In genomic region chr7:144942071-144942743, GRCm38 (mm10) we compare ENCODE assay signal across 8 mouse cellular contexts. TPM values are rescaled to one million over a fixed set of nuclear protein-coding genes. Genes with fewer than 3 reads are reported as not detected.
DNase-seq lines count a peak whose midpoint lies in the region; ATAC-seq lines count a peak whose summit lies in the region.

No protein-coding gene starts in this region.

- H3K4me1 ChIP-seq in brown adipose tissue, adult 24 weeks (ENCODE audit: control insufficient read depth, insufficient read depth, insufficient read length, low read length): peaks cover 8% of the 10 kb centered on the region
- H3K4me1 ChIP-seq in heart, embryonic 15.5 days (replicated peaks): peaks cover 43% of the 10 kb centered on the region
- peaks cover 60% of the 10 kb centered on the region for H3K4me1 ChIP-seq in midbrain, embryonic 15.5 days

- H3K36me3 ChIP-seq in heart, embryonic 15.5 days: no peaks in the 10 kb centered on the region; the same call in 1 of the 2 replicates
- H3K36me3 ChIP-seq in midbrain, embryonic 15.5 days (replicated peaks): no peaks in the 10 kb centered on the region

- H3K4me3 ChIP-seq in brown adipose tissue, adult 24 weeks (ENCODE audit: insufficient read depth, low read depth, low read length): peak overlapping the region; percentile 52
- H3K4me3 ChIP-seq in heart, embryonic 15.5 days: peak overlapping the region; percentile 72
- H3K4me3 ChIP-seq in midbrain, embryonic 15.5 days: peak overlapping the region; percentile 45

- H3K9ac ChIP-seq in heart, embryonic 15.5 days: peak overlapping the region; percentile 31
- peak overlapping the region; percentile 9; the same call in 1 of the 2 replicates for H3K9ac ChIP-seq in midbrain, embryonic 15.5 days

- no peaks in the 10 kb centered on the region for H3K27me3 ChIP-seq in heart, embryonic 15.5 days
- peaks cover 42% of the 10 kb centered on the region for H3K27me3 ChIP-seq in midbrain, embryonic 15.5 days (replicated peaks)

- peak overlapping the region; percentile 79 for H3K27ac ChIP-seq in brown adipose tissue, adult 24 weeks (replicated peaks; ENCODE audit: low read depth, low read length)
- H3K27ac ChIP-seq in heart, embryonic 15.5 days: peak overlapping the region; percentile 92
- peak overlapping the region; percentile 28; the same call in 1 of the 2 replicates for H3K27ac ChIP-seq in midbrain, embryonic 15.5 days

- no peak for ATAC-seq in heart, embryonic 15.5 days (replicated peaks; ENCODE audit: insufficient number of reproducible peaks, insufficient read depth, low FRiP score, low read depth)
- ATAC-seq in midbrain, embryonic 15.5 days (replicated peaks): no peak

- under 1% methylated on average over 35 of the region's 35 CpGs for WGBS in heart, embryonic 15.5 days
- WGBS in midbrain, embryonic 15.5 days: under 1% methylated on average over 35 of the region's 35 CpGs

- no peaks in the 10 kb centered on the region for H3K9me3 ChIP-seq in heart, embryonic 15.5 days (replicated peaks)
- H3K9me3 ChIP-seq in midbrain, embryonic 15.5 days: no peaks in the 10 kb centered on the region

- peak overlapping the region; percentile 87 for H3K4me2 ChIP-seq in heart, embryonic 15.5 days
- H3K4me2 ChIP-seq in midbrain, embryonic 15.5 days: peak overlapping the region; percentile 96

- peak; percentile 68 to 86 for DNase-seq in adrenal gland, adult (ENCODE audit: inconsistent age in 2 of 2, low spot score in 1 of 2)
- no peak for DNase-seq in adrenal gland, postnatal 4 days (ENCODE audit: low spot score in 2 of 2)
- DNase-seq in kidney, postnatal 4 days: peak; percentile 59 to 69
- no peak for DNase-seq in cerebellum, postnatal 36 days
- DNase-seq in frontal cortex, adult 2 months (ENCODE audit: extremely low spot score in 1 of 2, low spot score in 1 of 2): no peak

RNA-seq across cellular contexts. Expression of gene Ccnd1, which starts 2.5 kb away (rescaled TPM):
- total RNA-seq in adrenal gland, postnatal 4 days (2021): 100 to 1,000 TPM; 110 to 132 TPM
- 5.2 and 5.4 TPM in 2 replicates for polyA plus RNA-seq in brown adipose tissue, adult 24 weeks (2012; ENCODE audit: insufficient read depth, insufficient read length, missing spikeins)
- 57.2 and 57.4 TPM in 2 replicates for polyA plus RNA-seq in heart, embryonic 15.5 days (2015; fragmentation: Nextera tagmentation; extraction: Ambion mirVana)
- 39.4 and 40.8 TPM in 2 replicates for polyA plus RNA-seq in midbrain, embryonic 15.5 days (2015; fragmentation: Nextera tagmentation; extraction: Ambion mirVana)
- polyA plus RNA-seq in frontal cortex, adult 2 months (2012; rRNA removed): 29.8 and 36.6 TPM in 2 replicates

RNA-seq across cellular contexts. Expression of gene LTO1, which starts 27.3 kb away (rescaled TPM):
- 10 to 100 TPM; 27.6 to 32.9 TPM for total RNA-seq in adrenal gland, postnatal 4 days (2021)
- polyA plus RNA-seq in brown adipose tissue, adult 24 weeks (2012; ENCODE audit: insufficient read depth, insufficient read length, missing spikeins): 20.4 and 20.7 TPM in 2 replicates
- 19.8 and 21.6 TPM in 2 replicates for polyA plus RNA-seq in heart, embryonic 15.5 days (2015; fragmentation: Nextera tagmentation; extraction: Ambion mirVana)
- polyA plus RNA-seq in midbrain, embryonic 15.5 days (2015; fragmentation: Nextera tagmentation; extraction: Ambion mirVana): 32.2 and 33.6 TPM in 2 replicates
- 36.5 and 44.2 TPM in 2 replicates for polyA plus RNA-seq in frontal cortex, adult 2 months (2012; rRNA removed)

RNA-seq across cellular contexts. Expression of gene Fgf15, which starts 45.9 kb away (rescaled TPM):
- under 1 TPM in 1 of 2 experiments, not detected in 1; 0.53 TPM for total RNA-seq in adrenal gland, postnatal 4 days (2021)
- not detected in 2 replicates for polyA plus RNA-seq in brown adipose tissue, adult 24 weeks (2012; ENCODE audit: insufficient read depth, insufficient read length, missing spikeins)
- 0.11 TPM in 1 of 2 replicates, not detected in the other for polyA plus RNA-seq in heart, embryonic 15.5 days (2015; fragmentation: Nextera tagmentation; extraction: Ambion mirVana)
- polyA plus RNA-seq in midbrain, embryonic 15.5 days (2015; fragmentation: Nextera tagmentation; extraction: Ambion mirVana): 26.7 and 26.8 TPM in 2 replicates
- not detected in 2 replicates for polyA plus RNA-seq in frontal cortex, adult 2 months (2012; rRNA removed)

Comparison
In these comparisons a context has a peak if more than half of its experiments do, and no peak if none do; other contexts are left out.
1. DNase-seq: peak in adrenal gland, adult (2 of 2) and kidney, postnatal 4 days (2 of 2); none in adrenal gland, postnatal 4 days (0 of 2), cerebellum, postnatal 36 days (0 of 2) and frontal cortex, adult 2 months (0 of 2).
2. H3K27ac ChIP-seq: peak in every context shown above with its lines; median percentile 92 in heart, embryonic 15.5 days; 79 in brown adipose tissue, adult 24 weeks; 28 in midbrain, embryonic 15.5 days.
3. RNA of gene Fgf15, which starts 45.9 kb away (polyA plus RNA-seq): 26.7 to 26.8 TPM in midbrain, embryonic 15.5 days; not detected in brown adipose tissue, adult 24 weeks, 0.11 TPM in heart, embryonic 15.5 days and not detected in frontal cortex, adult 2 months; every median in the first group is over 10 times any median in the second.
4. Peak in every context shown above with its lines, with median percentiles within 50 percentile points of each other: H3K4me3 ChIP-seq.